ENCODE assay signal across 25 mouse cellular contexts in genomic region chr8:121811502-121811901, GRCm38 (mm10). TPM values are rescaled to one million over a fixed set of nuclear protein-coding genes. Genes with fewer than 3 reads are reported as not detected.
A peak's percentile ranks its signal among the peaks of the same experiment; 100 is the strongest.
DNase-seq lines count a peak whose midpoint lies in the region; ATAC-seq and TF ChIP-seq lines count a peak whose summit lies in the region.
"Had no signal": no experiment of that assay in that cellular context is flagged by ENCODE, and none has a peak within 500 bp of the region (broad histone marks: within the 10 kb centered on the region; RNA-seq: fewer than 3 reads in every experiment).

No protein-coding gene starts in this region.

- 0 out of 2 replicates have a peak overlapping the region, but pooled peaks have one; percentile 2 for H3K27ac ChIP-seq in cerebellum, adult 2 months (ENCODE audit: insufficient read depth, low read length)
- peak overlapping the region; percentile 83 for H3K27ac ChIP-seq in left cerebral cortex, adult 2 months
- H3K27ac ChIP-seq: heart, adult 2 months; heart, embryonic 10.5 days; heart, embryonic 13.5 days; hindbrain, embryonic 14.5 days; hindbrain, postnatal 0 days had no signal

- no peak overlapping the region for H3K4me3 ChIP-seq in cerebellum, adult 2 months (replicated peaks; ENCODE audit: insufficient read depth, low read depth, low read length)
- no peak overlapping the region for H3K4me3 ChIP-seq in left cerebral cortex, adult 2 months
- H3K4me3 ChIP-seq: heart, adult 2 months; heart, embryonic 10.5 days; heart, embryonic 13.5 days had no signal

- ATAC-seq in erythroid progenitor cell, adult 5-6 weeks (replicated peaks; ENCODE audit: low FRiP score, poor library complexity, severe bottlenecking) = no peak
- ATAC-seq: activated CD4-positive, CD25-positive, alpha-beta regulatory T cell, adult 4 months; forebrain, embryonic 14.5 days; forebrain, postnatal 0 days; hindbrain, postnatal 0 days; inflammation-experienced regulatory T-cells, adult 6 months; intestine, embryonic 16.5 days had no signal

- peaks cover 9% of the 10 kb centered on the region; the same call in 1 of the 2 replicates for H3K4me1 ChIP-seq in cerebellum, adult 2 months (ENCODE audit: control insufficient read depth, insufficient read depth, low read length)

- no peak for DNase-seq in cerebellum, adult 2 months
- DNase-seq in cerebellum, postnatal 36 days = no peak
- DNase-seq in left cerebral cortex, adult 2 months (ENCODE audit: extremely low spot score in 1 of 2, low spot score in 2 of 2) = no peak
- DNase-seq in left cerebral cortex, adult 18-20 months (ENCODE audit: low spot score in 2 of 2) = no peak
- DNase-seq in MN1 (ENCODE audit: low spot score) = peak; percentile 87
- DNase-seq in kidney, adult 11 months = no peak
- DNase-seq: B cell, adult 2 months; cerebellum, adult 18-20 months; cerebellum, adult 9-11 months; cerebellum, postnatal 25 days; forebrain, postnatal 0 days; gastrocnemius, postnatal 10 days; gastrocnemius, postnatal 36 days; heart, postnatal 4 days had no signal

- WGBS in cerebellum, adult 2 months = 70% methylated on average over 3 of the region's 3 CpGs

- TF ChIP-seq POLR2A in cerebellum, adult 2 months (IDR thresholded peaks at IDR 0.05; ENCODE audit: borderline replicate concordance, insufficient read depth, low read length) = no peak

- intact Hi-C loops in left cerebral cortex, adult 2 months (cut with DNase I) = loop anchor here (5.0 kb wide), 1 partner anchor 79 kb away; no protein-coding TSS in a partner anchor

- no peak for TF ChIP-seq CTCF in cerebellum, adult 2 months (IDR thresholded peaks at IDR 0.05; ENCODE audit: borderline replicate concordance, insufficient read depth, low read depth, low read length)
- no peak for TF ChIP-seq CTCF in left cerebral cortex, adult 2 months (IDR thresholded peaks at IDR 0.05)

- no peaks in the 10 kb centered on the region for H3K27me3 ChIP-seq in cerebellum, adult 2 months (ENCODE audit: control insufficient read depth, insufficient read depth, low read length)
- H3K27me3 ChIP-seq: CH12.LX; heart, embryonic 13.5 days had no signal

RNA-seq across cellular contexts. Expression of gene Klhdc4, which starts 17.9 kb away (rescaled TPM):
- polyA plus RNA-seq in cerebellum, adult 2 months (2012; rRNA removed) = 43.6 and 47.1 TPM in 2 replicates
- total RNA-seq in left cerebral cortex, adult 2 months (2021) = 10 to 100 TPM; 33.2 to 38.3 TPM
- 10 to 100 TPM; 25.8 to 30.5 TPM for total RNA-seq in left cerebral cortex, adult 18-20 months (2021)
- 7.9 and 16.3 TPM in 2 replicates for total RNA-seq in erythroid progenitor cell, adult 5-6 weeks (2015; ENCODE audit: low replicate concordance)
- total RNA-seq in erythroid progenitor cell, adult 5-6 weeks (2017; ENCODE audit: low replicate concordance) = 15.7 and 17.9 TPM in 2 replicates
